ENCODE assay signal across 24 mouse cellular contexts in the genomic region with DNA sequence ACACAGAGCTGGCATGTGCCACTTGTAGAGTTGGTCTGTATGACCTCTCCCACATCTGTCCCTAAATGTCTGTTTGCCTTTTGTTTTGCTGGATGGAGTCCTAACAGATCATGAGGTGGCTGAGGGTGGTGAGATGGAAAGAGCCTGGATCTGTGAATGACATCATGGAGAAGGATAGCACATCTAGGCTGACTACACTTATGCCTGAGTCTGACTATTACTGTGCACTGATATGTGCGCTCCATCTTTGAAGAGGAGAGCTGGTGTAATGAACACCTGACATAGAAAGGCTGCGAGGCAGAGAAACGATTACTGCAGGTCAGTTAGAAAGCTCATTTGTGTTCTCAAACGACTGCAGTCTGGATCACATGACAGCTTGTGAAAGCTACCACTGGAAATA.
DNase-seq lines count a peak whose midpoint lies in the region; ATAC-seq and TF ChIP-seq lines count a peak whose summit lies in the region.
"Had no signal": no experiment of that assay in that cellular context is flagged by ENCODE, and none has a peak within 500 bp of the region (broad histone marks: within the 10 kb centered on the region; RNA-seq: fewer than 3 reads in every experiment).

No protein-coding gene starts in this region.

- intact Hi-C loops in heart, postnatal 10 days (cut with DNase I) = no loop called here

- no peaks in the 10 kb centered on the region for H3K9me3 ChIP-seq in limb, embryonic 14.5 days (ENCODE audit: control insufficient read depth, low read length)
- H3K9me3 ChIP-seq: G1E; heart, embryonic 15.5 days; midbrain, embryonic 12.5 days had no signal

- TF ChIP-seq POLR2A in limb, embryonic 14.5 days (IDR thresholded peaks at IDR 0.05; ENCODE audit: borderline replicate concordance, extremely low read depth, insufficient read depth, insufficient read length) = no peak

- H3K4me3 ChIP-seq in limb, embryonic 14.5 days (replicated peaks; ENCODE audit: low read length) = no peak overlapping the region
- H3K4me3 ChIP-seq: heart, embryonic 15.5 days; midbrain, embryonic 12.5 days had no signal

- WGBS in limb, embryonic 14.5 days = 38% methylated on average over 4 of the region's 4 CpGs

- no peak for ATAC-seq in limb, embryonic 14.5 days (ENCODE audit: low FRiP score, low read depth)
- ATAC-seq: inflammation-experienced regulatory T-cells, adult 6 months; liver, postnatal 0 days; lung, postnatal 0 days had no signal

- H3K27me3 ChIP-seq in limb, embryonic 14.5 days (ENCODE audit: control insufficient read depth, insufficient read depth, low read length) = no peaks in the 10 kb centered on the region
- H3K27me3 ChIP-seq: CH12.LX; heart, embryonic 15.5 days; midbrain, embryonic 12.5 days had no signal

- no peak overlapping the region for H3K9ac ChIP-seq in limb, embryonic 14.5 days (ENCODE audit: low read depth, low read length, severe bottlenecking)
- H3K9ac ChIP-seq: heart, embryonic 15.5 days; liver, postnatal 0 days; midbrain, embryonic 12.5 days had no signal

- no peak overlapping the region for H3K4me2 ChIP-seq in limb, embryonic 14.5 days (replicated peaks; ENCODE audit: low read depth, low read length, severe bottlenecking)
- H3K4me2 ChIP-seq: heart, embryonic 15.5 days; liver, embryonic 11.5 days; midbrain, embryonic 12.5 days had no signal

- H3K27ac ChIP-seq in limb, embryonic 14.5 days (replicated peaks; ENCODE audit: low read depth, low read length) = peak overlapping the region; percentile 13; the same call in 1 of the 2 replicates
- H3K27ac ChIP-seq: heart, embryonic 15.5 days; kidney, postnatal 0 days; midbrain, embryonic 12.5 days had no signal

- H3K36me3 ChIP-seq in limb, embryonic 14.5 days (ENCODE audit: control insufficient read depth, insufficient read depth, low read length) = no peaks in the 10 kb centered on the region
- H3K36me3 ChIP-seq: G1E; heart, embryonic 15.5 days; midbrain, embryonic 12.5 days had no signal

- peaks cover 14% of the 10 kb centered on the region for H3K4me1 ChIP-seq in limb, embryonic 14.5 days (ENCODE audit: control insufficient read depth, insufficient read depth, low read length)
- H3K4me1 ChIP-seq: heart, embryonic 15.5 days had no signal

- peak; percentile 10 to 14 for DNase-seq in heart, adult 18-20 months
- DNase-seq in heart, postnatal 10 days = no peak
- peak; percentile 29 for DNase-seq in NIH3T3 (ENCODE audit: low read depth)
- peak; percentile 53 for DNase-seq in adipocyte (ENCODE audit: low spot score)
- DNase-seq in limb, embryonic 14.5 days (ENCODE audit: low spot score) = no peak
- no peak for DNase-seq in gastrocnemius, postnatal 25 days
- DNase-seq in frontal cortex, postnatal 25 days (ENCODE audit: low spot score in 2 of 2) = no peak
- DNase-seq: adrenal gland, postnatal 14 days; B cell, adult 2 months; cerebellum, adult 2 months; cerebellum, postnatal 25 days; gastrocnemius, postnatal 14 days; heart, postnatal 4 days; kidney, adult 18-20 months; layer of hippocampus, adult 9-11 months; liver, postnatal 0 days had no signal

Comparison
In these comparisons a context has a peak if more than half of its experiments do, and no peak if none do; other contexts are left out.
1. DNase-seq: peak in heart, adult 18-20 months (2 of 2), NIH3T3 (single experiment) and adipocyte (single experiment); none in heart, postnatal 10 days (0 of 2), limb, embryonic 14.5 days (single experiment), gastrocnemius, postnatal 25 days (single experiment) and frontal cortex, postnatal 25 days (0 of 2).